Mouse (Mus musculus) left cerebral cortex, adult 18-20 months (tissue): ENCODE measurements at regions not wholly inside any gene's neighbourhood (a gene's known extent, or its start where the extent isn't known, plus 50 kb on each side); places are given as distances from the start of the nearest gene placed in this dataset.
A peak's percentile ranks its signal among the peaks of the same experiment; 100 is the strongest.

Source experiments
- DNase-seq, 2 experiments: peaks; one replicate each; pipeline ENCODE4 v3.0.0; 2021 to 2022; ENCODE audit warnings: low spot score in 2 of 2, mixed read lengths in 1 of 2

- no peak for DNase-seq
Measured at GRCm38 (mm10) chr6:11404101-11404500, 503.2 kb downstream of the Ndufa4 start.

DNA sequence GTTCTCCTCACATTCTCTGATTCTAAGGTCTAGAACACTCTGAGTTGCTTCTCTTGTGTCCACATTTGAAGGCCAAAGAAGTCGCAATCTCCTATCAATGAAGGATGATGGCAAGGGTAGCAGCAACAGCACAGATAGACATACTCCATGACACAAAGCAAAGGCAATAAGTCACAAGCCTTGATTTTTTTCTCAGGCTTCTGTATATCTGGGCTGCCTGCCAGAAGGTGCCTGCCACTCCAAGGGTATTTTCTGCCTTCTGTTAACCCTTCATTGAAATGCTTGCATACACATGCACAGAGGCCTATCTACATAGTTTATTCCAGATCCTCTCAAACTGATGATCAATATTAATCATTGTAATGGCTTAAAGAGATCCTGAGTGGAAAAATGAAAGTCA, 548.2 kb downstream of the Ndufa4 start:
- DNase-seq, result no peak

- no peak for DNase-seq
Measured at GRCm38 (mm10) chr6:11353599-11353998, 553.7 kb downstream of the Ndufa4 start.

DNA sequence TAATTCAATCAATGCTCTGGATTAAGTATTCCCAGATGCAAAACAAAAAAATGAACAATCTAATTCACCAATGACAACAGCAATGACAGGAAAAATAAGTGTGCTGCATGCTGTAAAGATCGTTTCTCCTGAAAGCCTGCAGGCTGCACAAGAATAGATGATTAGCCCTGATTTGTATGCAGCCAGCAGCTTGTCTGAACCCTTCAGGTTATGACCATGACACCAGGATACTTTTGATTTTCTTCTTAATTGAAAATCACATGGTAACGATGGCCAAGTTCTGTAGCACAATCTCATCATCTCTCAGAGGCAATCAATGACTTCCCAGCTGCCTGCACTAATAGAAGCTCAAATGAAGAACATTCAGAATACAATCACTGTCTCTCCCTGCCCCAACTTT, 573.2 kb downstream of the Ndufa4 start:
- no peak for DNase-seq

DNA sequence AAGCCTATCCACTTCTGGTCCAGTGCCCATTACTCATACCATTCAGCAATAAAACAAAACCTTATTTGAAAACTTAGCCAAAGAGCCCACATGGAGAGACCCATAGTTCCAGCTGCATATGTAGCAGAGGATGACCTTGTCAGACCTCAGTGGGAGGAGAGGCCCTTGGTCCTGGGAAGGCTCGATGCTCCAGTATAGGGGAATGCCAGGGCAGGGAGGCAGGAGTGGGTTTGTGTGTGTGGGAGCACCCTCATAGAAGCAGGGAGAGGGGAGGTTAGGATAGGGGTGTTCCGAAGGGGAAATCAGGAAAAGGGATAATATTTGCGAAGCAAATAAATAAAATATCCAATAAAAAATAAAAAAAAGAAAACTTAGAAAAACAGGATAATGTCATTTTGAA, 593.6 kb downstream of the Ndufa4 start:
- DNase-seq, result no peak

DNA sequence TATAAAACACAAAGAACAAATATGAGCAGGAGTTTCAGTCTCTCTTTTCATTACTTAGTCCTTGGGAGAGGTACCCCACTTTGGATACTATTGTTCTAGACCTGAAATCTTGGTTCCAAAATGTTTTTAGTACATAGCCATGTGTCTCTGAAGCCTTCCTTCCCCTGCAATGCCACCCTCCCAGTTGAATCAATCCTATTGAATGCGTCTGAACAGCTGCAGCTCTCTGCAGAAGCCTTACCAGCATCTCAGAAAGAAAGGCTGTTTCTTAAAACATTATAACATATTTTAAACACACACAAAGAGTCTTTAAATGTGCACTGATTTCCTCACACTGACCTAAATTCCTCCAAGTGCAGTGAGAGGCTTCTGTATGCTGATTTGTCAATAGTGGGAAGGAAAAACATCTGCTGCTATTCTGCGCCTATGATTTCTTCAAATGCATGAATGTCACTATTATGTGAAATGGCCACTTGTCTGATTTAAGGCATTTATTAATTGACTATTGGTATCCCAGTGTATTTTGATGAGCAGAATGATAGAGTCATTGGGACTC, 601.2 kb downstream of the Ndufa4 start:
- DNase-seq, result no peak

GRCm38 (mm10) chr6:11283990-11284389, 623.3 kb downstream of the Ndufa4 start:
- DNase-seq, result peak; percentile 17 to 31

DNA sequence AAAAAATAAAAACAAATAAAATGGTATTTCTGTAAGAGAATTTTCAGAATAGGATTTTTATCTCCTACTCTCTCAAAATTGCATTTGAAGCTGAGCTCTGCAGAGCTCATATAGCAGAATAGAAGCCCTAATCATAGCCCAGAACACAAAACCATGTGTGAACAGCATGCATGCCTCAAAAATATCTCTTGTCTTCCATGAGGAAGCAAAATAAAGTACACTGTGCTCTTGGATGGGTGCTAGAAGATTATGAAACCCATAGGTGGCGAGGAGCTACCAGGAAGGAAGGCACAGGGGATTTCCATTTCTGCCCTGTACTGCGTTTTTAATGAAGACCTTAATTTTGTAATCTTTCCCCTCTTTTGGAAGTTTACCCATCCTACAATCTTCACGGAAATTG, 632.1 kb downstream of the Ndufa4 start:
- no peak for DNase-seq
